Mouse (Mus musculus) lung, postnatal 0 days (tissue): ENCODE results near the gene Lgr4.
"Not testable (repeated sequence)": the region's sequence is repeated elsewhere in the genome, so short reads cannot be mapped to it uniquely, and the experiment has no call there.

Experiments
- CTCF ChIP-seq: IDR thresholded peaks from 2 replicates; pipeline ENCODE4 v1.5.1; 2016; ENCODE audit warnings: antibody characterized with exemption, mild to moderate bottlenecking
- EP300 ChIP-seq: IDR thresholded peaks from 2 replicates; pipeline ENCODE4 v1.6.1; 2016; ENCODE audit warnings: antibody characterized with exemption, mild to moderate bottlenecking, control low read depth

DNA sequence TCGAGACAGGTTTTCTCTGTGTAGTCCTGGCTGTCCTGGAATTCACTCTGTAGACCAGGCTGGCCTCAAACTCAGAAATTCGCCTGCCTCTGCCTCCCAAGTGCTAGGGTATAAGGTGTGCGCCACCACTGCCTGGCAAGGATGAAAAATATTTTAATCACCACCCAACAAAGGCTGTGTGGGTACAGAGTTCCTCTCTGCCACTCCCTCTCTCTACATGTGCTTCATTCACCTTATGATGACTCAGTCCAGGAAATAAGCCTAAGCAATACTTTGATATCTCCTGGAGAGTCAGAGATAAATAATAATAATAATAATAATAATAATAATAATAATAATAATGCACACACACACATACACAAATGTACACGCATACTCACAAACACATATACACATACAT is 38.0 kb upstream of the Lgr4 start:
- not testable (repeated sequence) for TF ChIP-seq CTCF, EP300
